Mouse (Mus musculus) spleen, postnatal 4 days (tissue): ENCODE measurements around the gene Nudt5.

Source experiments
- DNase-seq, 2 experiments: peaks; one replicate each; pipeline ENCODE4 v3.0.0; 2022; ENCODE audit warnings: low spot score in 2 of 2

Nudt5 gene

DNA sequence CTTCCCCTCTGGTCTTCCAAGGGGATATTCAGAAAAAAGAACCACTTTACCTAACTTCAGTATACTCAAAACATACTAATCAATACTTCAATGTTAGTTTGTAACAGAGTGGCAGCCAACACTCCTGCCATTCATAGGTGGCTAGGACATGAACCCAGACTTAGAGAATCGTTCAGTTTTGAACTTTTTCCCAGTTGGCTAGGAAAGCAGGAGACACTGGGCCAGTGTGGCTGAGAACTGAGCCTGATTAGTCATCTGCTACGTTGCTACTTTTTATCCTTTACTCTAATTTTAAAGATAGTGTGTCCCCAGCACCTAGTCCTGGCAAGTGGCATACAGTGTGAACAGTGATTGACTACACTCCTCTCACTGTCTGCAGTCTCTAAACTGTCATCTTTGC lies 22.9 kb downstream of the Nudt5 start:
- DNase-seq, result no peak

DNA sequence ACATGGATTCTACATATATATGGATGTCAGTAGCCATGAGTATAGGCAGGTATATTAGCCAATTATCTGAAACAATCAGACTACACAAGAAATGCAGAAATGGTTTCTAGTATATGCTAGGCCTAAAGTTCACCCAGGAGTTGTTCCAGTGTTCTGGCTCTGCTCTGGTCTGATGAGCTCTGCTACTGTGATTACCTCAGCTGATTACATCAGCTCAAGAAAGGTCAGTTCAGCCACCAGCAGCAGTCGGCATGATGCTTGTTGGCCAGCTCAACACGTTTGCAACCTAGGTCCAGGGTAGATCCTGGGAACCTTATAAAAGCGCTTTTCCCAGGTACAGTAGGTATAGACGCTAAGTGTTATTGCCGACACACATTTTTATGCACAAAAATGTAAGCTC lies 24.9 kb downstream of the Nudt5 start:
- DNase-seq, result no peak

DNA sequence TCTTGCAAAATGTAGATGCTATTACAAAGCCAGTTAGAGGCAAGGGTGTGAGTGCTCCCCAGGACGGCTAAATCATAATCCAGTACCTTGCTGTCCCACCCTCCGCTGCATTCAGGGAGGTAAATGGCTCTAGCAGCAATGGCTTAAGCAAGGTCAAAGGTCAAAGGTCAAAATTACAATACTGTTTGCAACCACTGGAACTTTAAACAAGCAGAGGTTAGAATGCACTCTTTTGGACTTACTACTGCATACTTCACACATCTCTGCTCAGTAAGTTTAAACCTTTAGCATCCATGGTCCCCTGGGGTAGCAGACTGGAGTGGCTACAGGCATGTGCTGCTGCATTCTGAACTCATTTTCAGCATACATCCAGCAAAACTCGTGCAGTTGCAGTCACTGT lies 32.6 kb downstream of the Nudt5 start:
- no peak for DNase-seq

DNA sequence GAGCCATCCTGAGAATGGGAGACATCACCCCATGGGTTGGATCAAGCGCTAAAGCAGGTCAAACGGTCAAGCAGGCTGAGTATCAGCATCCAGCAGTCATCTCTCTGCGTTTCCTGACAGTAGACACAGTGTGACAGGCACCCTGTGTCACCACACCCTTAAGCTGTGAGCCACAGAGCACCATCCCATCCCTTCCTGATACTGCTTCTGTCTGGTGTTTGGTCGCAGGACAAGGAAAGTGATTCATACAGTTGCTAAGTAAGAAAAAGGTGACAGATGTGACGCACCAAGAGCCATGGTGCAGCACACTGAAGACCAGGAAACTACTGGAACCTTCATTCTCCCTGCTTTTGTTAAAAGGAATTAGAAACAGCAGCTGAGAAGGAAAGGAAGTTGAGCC lies 44.0 kb downstream of the Nudt5 start:
- no peak for DNase-seq

DNA sequence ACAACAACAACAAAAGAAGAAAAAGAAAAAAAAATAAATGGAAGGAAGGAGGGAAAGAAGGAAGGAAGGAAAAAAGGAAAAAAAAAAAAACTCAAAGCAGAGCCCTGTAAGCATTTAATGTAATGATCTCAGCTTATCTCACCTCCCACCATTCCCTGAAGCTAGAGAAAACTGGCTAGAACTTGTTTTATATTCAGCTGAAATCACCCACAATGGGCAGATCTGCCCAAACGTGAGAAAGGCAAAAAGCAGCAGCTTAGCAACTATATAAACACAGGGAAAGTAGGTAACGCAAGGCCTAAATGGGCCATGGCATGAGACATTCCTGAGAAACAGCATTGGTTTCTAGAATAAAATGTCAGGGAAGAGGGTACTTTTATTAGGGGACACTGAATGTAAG lies 44.6 kb downstream of the Nudt5 start:
- DNase-seq, result no peak

DNA sequence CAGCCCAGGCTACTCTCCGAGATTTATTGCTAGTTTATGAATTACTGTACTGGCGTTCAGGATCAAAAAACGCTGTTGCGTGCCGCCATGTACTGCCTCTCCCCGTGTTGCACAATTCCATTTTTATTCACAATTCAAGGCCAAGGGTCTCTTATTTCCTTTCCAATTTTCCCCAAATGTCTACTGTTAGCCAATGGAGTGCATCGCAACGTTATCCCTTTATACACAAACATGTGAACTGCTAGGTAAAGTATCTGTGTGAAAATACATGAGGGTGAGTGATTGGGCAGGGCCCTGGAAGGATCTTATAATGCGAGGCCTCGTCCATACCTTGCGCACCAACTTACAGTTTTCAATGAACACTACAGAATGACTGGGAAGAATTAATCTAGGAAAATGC lies 49.5 kb downstream of the Nudt5 start:
- no peak for DNase-seq

DNA sequence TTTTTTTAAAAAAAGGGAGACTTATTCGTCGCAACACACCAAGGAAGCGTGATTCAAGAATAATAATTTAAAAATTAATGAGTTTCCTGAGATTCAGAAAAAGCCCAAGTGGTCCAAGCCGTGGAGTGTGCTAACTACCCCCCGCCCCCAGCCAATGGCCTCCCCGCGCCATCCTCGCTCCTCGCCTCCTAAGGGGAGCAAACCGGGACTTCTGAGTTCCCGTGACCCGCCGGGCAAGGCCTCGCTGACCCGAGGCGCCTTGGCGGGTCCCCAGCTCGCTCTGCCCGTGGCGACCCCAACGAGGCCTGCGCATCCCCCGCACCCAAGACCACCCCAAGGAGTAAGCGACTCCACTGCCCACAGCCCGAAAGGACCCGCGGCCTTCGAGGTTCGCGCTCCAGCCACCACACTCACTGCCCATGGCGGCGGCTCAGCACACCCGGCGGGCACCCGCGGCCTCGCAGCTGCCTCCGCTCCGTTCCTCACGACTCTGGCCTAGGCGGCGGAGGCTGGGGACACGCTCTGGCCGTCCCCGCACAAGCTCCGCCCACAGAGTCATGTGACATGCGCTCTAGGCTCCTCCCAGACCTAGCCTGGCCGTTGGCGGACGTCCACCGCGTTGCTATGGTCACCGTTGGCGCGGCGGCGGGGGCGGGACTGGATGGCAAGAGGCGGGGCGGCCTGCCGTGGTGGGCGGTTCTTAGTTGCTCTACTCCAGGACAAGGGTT lies 50.2 kb downstream of the Nudt5 start, which contains the start of gene Sec61a2:
Gene Sec61a2, minus strand, starts transcription at position 590 of the 728 bp plus-strand sequence.
- peak; percentile 100 for DNase-seq

DNA sequence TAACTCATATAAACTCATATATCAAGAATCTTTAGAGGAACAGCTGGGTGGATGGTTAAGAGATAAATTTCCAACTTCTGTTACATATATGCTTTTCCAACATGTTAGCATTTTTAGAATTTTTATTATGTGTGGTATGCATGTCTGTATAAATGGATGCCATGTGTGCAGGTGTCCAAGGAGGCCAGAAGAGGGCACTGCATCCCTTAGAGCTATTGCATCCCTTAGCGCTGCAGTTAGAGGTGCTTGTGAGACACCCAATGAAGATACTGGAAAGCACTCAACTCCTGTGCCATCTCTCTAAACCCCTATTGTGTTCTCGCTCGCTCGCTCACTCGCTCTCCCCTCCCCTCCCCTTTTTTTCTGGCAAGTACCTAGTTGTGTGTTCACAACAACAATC lies 55.3 kb downstream of the Nudt5 start:
- DNase-seq, result peak in 1 of 2 experiments; percentile 23

DNA sequence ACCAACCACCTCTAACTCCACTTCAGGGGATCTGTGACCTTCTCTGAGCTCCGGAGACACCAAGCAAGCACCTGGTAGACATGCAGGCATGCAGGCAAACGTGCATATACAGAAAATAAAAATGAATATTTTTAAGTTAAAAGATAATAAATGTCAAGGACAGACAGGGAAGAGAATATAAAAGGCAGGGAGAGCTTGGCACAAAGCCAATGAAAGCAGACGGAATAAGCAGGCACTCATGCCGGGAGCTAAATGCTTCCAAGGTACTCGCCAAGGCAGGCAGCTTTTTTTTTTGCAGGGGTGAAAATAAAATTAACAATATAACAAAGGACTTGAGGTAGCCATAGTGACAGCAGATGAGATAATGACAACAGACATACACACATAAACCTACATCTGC lies 61.3 kb downstream of the Nudt5 start:
- DNase-seq, result no peak

DNA sequence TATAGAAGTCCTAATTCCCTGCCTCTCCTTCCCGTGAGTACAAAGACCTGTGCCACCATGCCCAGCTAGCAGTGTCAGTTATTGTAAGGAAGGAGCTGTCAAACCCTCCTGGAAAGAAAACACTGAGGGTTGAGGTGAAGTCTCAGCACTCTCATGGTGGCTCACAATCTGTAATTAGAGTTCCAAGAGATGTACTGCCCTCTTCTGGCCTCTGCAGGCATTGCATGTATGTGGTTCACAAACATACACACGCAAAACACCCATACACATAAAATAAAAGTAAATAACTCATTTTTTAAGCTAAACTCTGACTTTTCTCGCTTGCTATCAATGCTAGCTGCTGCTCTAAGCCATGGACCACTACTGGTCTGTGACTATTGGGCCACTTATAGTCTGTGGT lies 61.8 kb downstream of the Nudt5 start:
- peak; percentile 62 to 81 for DNase-seq

DNA sequence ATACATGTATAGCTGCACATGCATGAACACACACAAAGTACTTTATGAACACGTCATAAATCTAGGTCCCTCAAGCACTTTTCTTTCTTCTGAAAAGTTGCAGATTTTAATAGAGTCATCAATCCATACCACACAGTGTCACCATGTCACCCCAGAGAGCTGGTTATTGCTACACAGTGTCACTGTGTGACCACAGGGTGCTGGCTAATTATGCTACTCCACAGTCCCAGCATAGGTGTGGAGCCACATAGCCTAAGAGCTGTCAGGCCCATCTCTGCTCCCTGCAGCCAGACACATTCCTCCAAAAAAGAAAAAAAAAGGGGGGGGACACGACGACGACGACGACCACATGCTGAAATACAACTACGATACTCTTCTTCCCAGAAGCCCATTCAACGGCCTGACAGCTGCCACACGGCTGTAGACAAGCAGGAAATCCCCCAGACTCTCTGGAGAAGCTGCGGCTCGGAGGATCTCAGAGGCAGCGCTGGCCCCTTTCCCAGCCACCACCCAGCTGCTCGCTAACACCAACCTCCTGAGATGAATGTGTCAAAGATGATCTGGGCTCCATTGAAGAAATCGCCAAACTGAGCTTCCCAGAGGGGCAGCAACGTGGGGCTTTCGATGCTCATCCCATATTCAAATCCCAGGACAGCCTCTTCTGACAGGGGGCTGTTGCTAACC lies 66.6 kb downstream of the Nudt5 start:
- no peak for DNase-seq
